14 mouse cellular contexts compared by ENCODE assay signal in genomic region chr6:94601101-94601500, GRCm38 (mm10).
DNase-seq lines count a peak whose midpoint lies in the region; ATAC-seq lines count a peak whose summit lies in the region.
"Had no signal": no experiment of that assay in that cellular context is flagged by ENCODE, and none has a peak within 500 bp of the region (broad histone marks: within the 10 kb centered on the region; RNA-seq: fewer than 3 reads in every experiment).

No protein-coding gene starts in this region.

- 74% methylated on average over 5 of the region's 5 CpGs for WGBS in hindbrain, embryonic 16.5 days
- WGBS in hindbrain, embryonic 12.5 days, result 87% methylated on average over 5 of the region's 5 CpGs

- no peaks in the 10 kb centered on the region for H3K4me1 ChIP-seq in hindbrain, embryonic 16.5 days (ENCODE audit: control insufficient read depth, insufficient read depth, low read depth, low read length)
- H3K4me1 ChIP-seq in hindbrain, embryonic 12.5 days, result peaks cover 21% of the 10 kb centered on the region
- H3K4me1 ChIP-seq: lung, embryonic 15.5 days had no signal

- H3K4me3 ChIP-seq in hindbrain, embryonic 16.5 days (ENCODE audit: low read length), result no peak overlapping the region
- no peak overlapping the region for H3K4me3 ChIP-seq in hindbrain, embryonic 12.5 days
- H3K4me3 ChIP-seq: embryonic facial prominence, embryonic 12.5 days; left cerebral cortex, adult 2 months; lung, embryonic 15.5 days had no signal

- H3K9ac ChIP-seq in hindbrain, embryonic 16.5 days (ENCODE audit: low read depth, low read length), result no peak overlapping the region
- no peak overlapping the region for H3K9ac ChIP-seq in hindbrain, embryonic 12.5 days
- H3K9ac ChIP-seq: embryonic facial prominence, embryonic 12.5 days; lung, embryonic 15.5 days had no signal

- no peak overlapping the region for H3K27ac ChIP-seq in hindbrain, embryonic 16.5 days (ENCODE audit: low read depth, low read length)
- no peak overlapping the region for H3K27ac ChIP-seq in hindbrain, embryonic 12.5 days
- H3K27ac ChIP-seq: embryonic facial prominence, embryonic 12.5 days; left cerebral cortex, adult 2 months; lung, embryonic 15.5 days had no signal

- H3K4me2 ChIP-seq in hindbrain, embryonic 16.5 days (ENCODE audit: low read length), result no peak overlapping the region
- no peak overlapping the region for H3K4me2 ChIP-seq in hindbrain, embryonic 12.5 days (replicated peaks)
- H3K4me2 ChIP-seq: embryonic facial prominence, embryonic 12.5 days; lung, embryonic 15.5 days had no signal

- no peaks in the 10 kb centered on the region for H3K27me3 ChIP-seq in hindbrain, embryonic 16.5 days (replicated peaks; ENCODE audit: control insufficient read depth, insufficient read depth, low read length)
- no peaks in the 10 kb centered on the region for H3K27me3 ChIP-seq in hindbrain, embryonic 12.5 days
- H3K27me3 ChIP-seq: embryonic facial prominence, embryonic 12.5 days; lung, embryonic 15.5 days had no signal

- H3K9me3 ChIP-seq in hindbrain, embryonic 16.5 days (ENCODE audit: control insufficient read depth, low read length), result no peaks in the 10 kb centered on the region
- no peaks in the 10 kb centered on the region for H3K9me3 ChIP-seq in hindbrain, embryonic 12.5 days (replicated peaks)
- H3K9me3 ChIP-seq: embryonic facial prominence, embryonic 12.5 days; lung, embryonic 15.5 days had no signal

- peaks cover 6% of the 10 kb centered on the region; the same call in 1 of the 2 replicates for H3K36me3 ChIP-seq in hindbrain, embryonic 16.5 days (ENCODE audit: control insufficient read depth, insufficient read depth, low read length)
- H3K36me3 ChIP-seq in hindbrain, embryonic 12.5 days, result peaks cover 34% of the 10 kb centered on the region

- ATAC-seq in hindbrain, embryonic 16.5 days, result peak; percentile 34; the same call in 1 of the 2 replicates
- no peak for ATAC-seq in hindbrain, embryonic 12.5 days (ENCODE audit: low FRiP score)
- ATAC-seq: inflammation-experienced regulatory T-cells, adult 6 months had no signal

- peak; percentile 77 for DNase-seq in adrenal gland, postnatal 10 days
- peak; percentile 78 for DNase-seq in gastrocnemius, postnatal 25 days
- DNase-seq in kidney, postnatal 36 days, result peak; percentile 65 to 81
- DNase-seq in left cerebral cortex, adult 11 months (ENCODE audit: low spot score), result no peak
- no peak for DNase-seq in thymus, postnatal 10 days (ENCODE audit: low spot score in 2 of 2)
- no peak for DNase-seq in spleen, postnatal 36 days (ENCODE audit: low spot score in 2 of 2)
- DNase-seq: cerebellum, adult 11 months; thymus, adult 2 months had no signal

Comparison
In these comparisons a context has a peak if more than half of its experiments do, and no peak if none do; other contexts are left out.
1. DNase-seq: peak in adrenal gland, postnatal 10 days (single experiment), gastrocnemius, postnatal 25 days (single experiment) and kidney, postnatal 36 days (2 of 2); none in left cerebral cortex, adult 11 months (single experiment), thymus, postnatal 10 days (0 of 2) and spleen, postnatal 36 days (0 of 2).